ENCODE assay signal across 15 mouse cellular contexts in genomic region chr11:52433076-52433796, GRCm38 (mm10). TPM values are rescaled to one million over a fixed set of nuclear protein-coding genes. Genes with fewer than 3 reads are reported as not detected.
DNase-seq lines count a peak whose midpoint lies in the region; TF ChIP-seq lines count a peak whose summit lies in the region.
"Had no signal": no experiment of that assay in that cellular context is flagged by ENCODE, and none has a peak within 500 bp of the region (broad histone marks: within the 10 kb centered on the region; RNA-seq: fewer than 3 reads in every experiment).

No protein-coding gene starts in this region.

- H3K4me3 ChIP-seq in gastrocnemius, adult 2 months: no peak overlapping the region
- H3K4me3 ChIP-seq: heart, embryonic 15.5 days; left cerebral cortex, adult 2 months; midbrain, embryonic 15.5 days had no signal

- intact Hi-C loops in gastrocnemius, adult 2 months (cut with DNase I): no loop called here
- intact Hi-C loops in left cerebral cortex, postnatal 36 days (cut with DNase I): loop anchor here (2.0 to 10.0 kb wide), 2 partner anchors 104 to 212 kb away; no protein-coding TSS in a partner anchor
- intact Hi-C loops in left cerebral cortex, postnatal 4 days (cut with DNase I): no loop called here

- no peak for TF ChIP-seq CTCF in gastrocnemius, adult 2 months (IDR thresholded peaks at IDR 0.05)

- DNase-seq in gastrocnemius, postnatal 10 days: peak; percentile 17
- DNase-seq in gastrocnemius, adult 2 months: no peak
- peak; percentile 58 to 59 for DNase-seq in left cerebral cortex, postnatal 36 days (ENCODE audit: low spot score in 2 of 2)
- DNase-seq in left cerebral cortex, postnatal 4 days: no peak
- DNase-seq in adrenal gland, postnatal 25 days: peak; percentile 63
- DNase-seq in right cerebral cortex, postnatal 25 days: peak; percentile 66
- DNase-seq in testis, postnatal 10 days (ENCODE audit: low spot score): no peak
- DNase-seq in cerebellum, adult 11 months: no peak
- DNase-seq: cerebellum, adult 11-12 months; forebrain, postnatal 0 days; spleen, adult 18-20 months; thymus, postnatal 4 days had no signal

- H3K27ac ChIP-seq in gastrocnemius, adult 2 months: no peak overlapping the region
- H3K27ac ChIP-seq: heart, embryonic 15.5 days; midbrain, embryonic 15.5 days had no signal

RNA-seq across cellular contexts. Expression of gene 9530068E07Rik, which starts 37.0 kb away (rescaled TPM):
- 10 to 100 TPM; 76.7 to 83.4 TPM for total RNA-seq in gastrocnemius, postnatal 10 days (2021)
- 10 to 100 TPM; 41.5 to 48.5 TPM for total RNA-seq in gastrocnemius, adult 2 months (2021)
- total RNA-seq in left cerebral cortex, postnatal 36 days (2021): 10 to 100 TPM; 65.7 to 65.8 TPM
- total RNA-seq in left cerebral cortex, postnatal 4 days (2021): 10 to 100 TPM; 69.0 to 69.2 TPM
- 157 and 166 TPM in 2 replicates for total RNA-seq in adrenal gland, postnatal 25 days (2021)

Comparison
In these comparisons a context has a peak if more than half of its experiments do, and no peak if none do; other contexts are left out.
1. DNase-seq: peak in gastrocnemius, postnatal 10 days (single experiment), left cerebral cortex, postnatal 36 days (2 of 2), adrenal gland, postnatal 25 days (single experiment) and right cerebral cortex, postnatal 25 days (single experiment); none in gastrocnemius, adult 2 months (single experiment), left cerebral cortex, postnatal 4 days (single experiment), testis, postnatal 10 days (single experiment) and cerebellum, adult 11 months (single experiment).